Mouse (Mus musculus) B cell, adult 67 days (primary cell): ENCODE measurements around the gene Arl3. TPM values are rescaled to one million over a fixed set of nuclear protein-coding genes. Genes with fewer than 3 reads are reported as not detected.

ENCODE experiments used
- total RNA-seq, 2 experiments: library from RNA; stranded (reverse); gene quantifications; 4 replicates each; pipeline ENCODE4 v1.2.4; 2023

Gene Arl3
- 10 to 100 TPM; 13.2 to 14.5 TPM for total RNA-seq

DNA sequence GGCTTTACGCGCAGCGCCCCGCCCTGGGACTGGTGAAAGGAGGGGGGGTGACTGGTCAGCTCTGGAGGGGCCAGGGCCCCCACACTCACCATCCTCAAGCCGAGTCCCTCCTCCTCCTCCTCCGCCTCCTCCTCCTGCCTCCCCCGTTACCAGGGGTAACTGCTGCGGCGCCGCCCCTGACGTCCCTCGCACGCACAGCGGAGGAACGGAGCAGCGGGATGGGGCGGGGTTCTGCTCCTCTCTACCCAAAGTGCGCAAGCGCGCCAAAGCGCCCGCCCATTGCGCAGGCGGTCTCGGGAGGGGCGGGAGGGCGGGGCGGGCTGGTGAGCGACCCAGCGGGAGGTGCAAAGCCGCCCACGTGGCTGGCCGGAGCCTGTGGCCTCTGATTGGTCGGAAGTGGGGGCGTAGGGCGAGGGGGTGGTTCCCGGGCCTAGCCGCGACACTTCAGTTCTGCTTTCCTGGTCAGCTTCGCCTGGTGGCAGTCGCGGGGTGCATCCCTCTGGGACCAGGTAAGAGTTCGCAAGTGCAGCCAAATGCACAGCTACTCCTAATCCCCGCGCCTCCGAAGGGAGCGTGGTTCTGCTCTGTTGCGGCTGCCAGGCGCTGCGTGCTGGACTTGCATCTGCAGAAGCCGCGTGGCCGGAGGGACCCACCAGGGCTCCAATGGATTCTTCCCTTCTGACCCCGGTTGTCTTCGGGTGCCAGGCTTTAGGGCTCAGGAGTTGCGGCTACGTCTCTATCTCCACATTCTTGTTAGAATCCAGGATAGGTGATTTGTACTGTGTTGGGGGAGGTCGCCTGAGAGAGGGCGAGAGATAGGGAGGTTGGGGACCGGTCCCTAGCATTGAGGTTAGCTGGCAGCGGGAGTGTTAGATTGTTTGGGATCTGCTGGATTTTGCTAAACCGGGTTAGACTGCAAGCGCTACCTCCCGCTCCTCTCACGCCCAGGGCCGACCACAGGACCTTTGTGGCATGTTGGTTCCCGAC is at the start of gene Arl3, which contains the start of gene Sfxn2:
TSS of gene Arl3 (minus strand) at position 248 of the 987 bp plus-strand sequence.
TSS of gene Sfxn2 (plus strand) at position 415 of the 987 bp plus-strand sequence.

DNA sequence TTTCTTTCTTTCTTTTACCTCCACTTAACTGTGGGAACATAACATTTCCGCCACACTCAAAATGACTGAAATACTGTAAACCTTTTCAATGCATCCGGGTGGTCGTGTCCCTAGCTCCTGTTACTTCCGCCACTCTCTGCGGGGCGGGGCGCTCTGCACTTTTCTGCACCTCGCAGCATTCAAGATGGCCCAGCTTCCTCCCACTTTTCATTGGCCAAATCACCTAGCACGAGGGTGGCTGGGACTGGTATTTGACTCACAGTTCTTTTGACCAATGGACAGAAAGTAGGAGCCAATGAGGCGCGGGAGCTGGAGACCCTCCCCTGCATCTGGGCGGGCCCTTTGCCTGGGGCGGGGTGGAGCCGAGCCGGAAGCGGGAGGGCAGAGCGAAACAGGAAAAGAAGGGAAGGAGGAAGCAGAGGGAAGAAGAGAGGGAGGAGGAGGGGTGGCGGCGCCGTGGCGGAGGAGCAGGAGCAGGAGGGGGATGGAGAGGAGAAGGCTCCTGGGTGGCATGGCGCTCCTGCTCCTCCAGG is 25.8 kb upstream of the Arl3 start, which contains the start of gene Wbp1l:
TSS of gene Wbp1l (plus strand) at position 365 of the 533 bp plus-strand sequence.

DNA sequence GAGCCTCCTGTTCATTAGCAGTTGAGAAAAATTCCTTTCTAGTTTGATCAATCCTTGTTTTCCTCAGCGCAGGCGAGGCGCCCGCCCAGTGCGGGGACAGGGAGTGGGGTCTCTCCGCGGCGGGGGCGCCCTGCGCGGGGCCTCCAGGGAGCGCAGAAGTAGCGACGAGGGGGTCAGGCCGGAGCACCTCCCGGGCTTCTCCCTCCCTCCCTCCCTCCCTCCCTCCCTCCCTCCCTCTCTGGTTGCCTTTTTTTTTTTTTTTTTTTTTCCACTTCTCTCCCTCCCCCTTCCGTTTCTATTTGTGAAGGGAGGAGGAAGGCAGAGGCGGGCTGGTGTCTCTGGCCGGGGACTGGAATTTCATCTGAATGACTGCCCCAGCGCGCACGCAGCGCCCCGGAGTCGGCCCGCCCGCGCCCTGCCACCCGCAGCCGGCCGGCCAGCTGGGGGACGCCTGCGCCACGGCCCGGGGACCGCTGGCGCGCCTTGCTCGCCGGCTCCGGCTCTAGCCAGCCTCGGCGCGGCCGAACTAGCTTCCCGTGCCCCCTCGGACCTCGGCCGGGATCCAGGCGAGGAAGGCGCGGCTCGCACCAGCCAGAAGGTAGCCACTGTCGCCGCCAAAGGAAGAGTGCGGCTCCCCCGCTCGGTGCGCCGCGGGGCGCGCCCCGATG is 71.5 kb downstream of the Arl3 start, which contains the start of gene Trim8:
TSS of gene Trim8 (plus strand) at position 302 of the 668 bp plus-strand sequence.

Other genes starting within 250 kb of the Arl3 start
- gene Psd, start 246.0 kb downstream of the Arl3 start, total RNA-seq, result 1 to 10 TPM in 1 of 2 experiments, under 1 TPM in 1; 0.96 to 2.8 TPM
- 1 to 10 TPM; 4.2 to 6.6 TPM for gene Fbxl15, start 245.0 kb downstream of the Arl3 start, total RNA-seq
- gene Cuedc2, start 234.5 kb downstream of the Arl3 start, total RNA-seq, result 10 to 100 TPM; 66.9 to 67.9 TPM
- under 1 TPM; 0.35 to 0.42 TPM for gene Mfsd13a, start 232.1 kb downstream of the Arl3 start, total RNA-seq
- not detected for gene 2310034G01Rik, start 222.9 kb downstream of the Arl3 start, total RNA-seq
- gene Actr1a, start 177.4 kb downstream of the Arl3 start, total RNA-seq, result 100 to 1,000 TPM in 1 of 2 experiments, 10 to 100 TPM in 1; 95.6 to 104 TPM
- gene Sufu, start 176.3 kb downstream of the Arl3 start, total RNA-seq, result 10 to 100 TPM; 47.6 to 49.3 TPM
- 10 to 100 TPM; 80.5 to 85.8 TPM for gene Trim8, start 71.5 kb downstream of the Arl3 start, total RNA-seq
- 10 to 100 TPM; 12.5 to 18.0 TPM for gene Sfxn2, start 167 bp upstream of the Arl3 start, total RNA-seq
- 10 to 100 TPM; 59.6 to 69.4 TPM for gene Wbp1l, start 25.9 kb upstream of the Arl3 start, total RNA-seq
- not detected for gene Cyp17a1, start 100.0 kb upstream of the Arl3 start, total RNA-seq
- gene Borcs7, start 116.7 kb upstream of the Arl3 start, total RNA-seq, result 10 to 100 TPM; 10.2 to 12.5 TPM
- 10 to 100 TPM; 44.9 to 48.8 TPM for gene As3mt, start 134.3 kb upstream of the Arl3 start, total RNA-seq
- gene Cnnm2, start 188.4 kb upstream of the Arl3 start, total RNA-seq, result 1 to 10 TPM; 3.7 to 4.1 TPM